Mouse (Mus musculus) MEL (cell line): ENCODE results near the gene Actrt2. TPM values are rescaled to one million over a fixed set of nuclear protein-coding genes. Genes with fewer than 3 reads are reported as not detected.

Source experiments
- DNase-seq: peaks from one replicate; pipeline ENCODE4 v3.0.0; 2011; ENCODE audit warnings: low read depth, low spot score
- H3K27ac ChIP-seq: 2 replicates; pipeline ENCODE4 v1.5.1; 2012; ENCODE audit warnings: low read depth, mild to moderate bottlenecking, control low read depth, low read length, moderate library complexity; ENCODE audit not compliant: control insufficient read depth
- H3K27me3 ChIP-seq, 2 experiments: fragments of 150-350 bp in 1 of 2; sonication (generic) in 1 of 2; 2 replicates each; pipeline ENCODE4 v1.6.1; 2012; ENCODE audit warnings: low read length in 2 of 2, mild to moderate bottlenecking in 2 of 2, improper control_type of control experiment in 1 of 2, moderate library complexity in 1 of 2; ENCODE audit not compliant: insufficient read depth in 2 of 2, control insufficient read depth in 1 of 2
- H3K36me3 ChIP-seq, 2 experiments: 2 replicates each; pipeline ENCODE4 v1.6.1; 2012 to 2014; ENCODE audit warnings: low read length in 2 of 2, improper control_type of control experiment in 1 of 2, inconsistent platforms in 1 of 2, mild to moderate bottlenecking in 1 of 2; ENCODE audit not compliant: insufficient read depth in 2 of 2, control insufficient read depth in 1 of 2
- H3K4me1 ChIP-seq, 2 experiments: fragments of 150-350 bp in 1 of 2; sonication (generic) in 1 of 2; 2 replicates each; pipeline ENCODE4 v1.6.1; 2012; ENCODE audit warnings: low read length in 2 of 2, improper control_type of control experiment in 1 of 2, mild to moderate bottlenecking in 1 of 2; ENCODE audit not compliant: insufficient read depth in 2 of 2, control insufficient read depth in 1 of 2
- H3K4me3 ChIP-seq, 2 experiments: fragments of 150-350 bp in 1 of 2; sonication (generic) in 1 of 2; 2 replicates each; pipeline ENCODE4 v1.5.1; 2012; ENCODE audit warnings: low read depth in 2 of 2, low read length in 2 of 2, mild to moderate bottlenecking in 2 of 2, moderate library complexity in 2 of 2, control low read depth in 1 of 2, improper control_type of control experiment in 1 of 2; ENCODE audit not compliant: control insufficient read depth in 1 of 2, insufficient read depth in 1 of 2
- H3K79me2 ChIP-seq: 2 replicates; pipeline ENCODE4 v1.6.1; 2012; ENCODE audit warnings: mild to moderate bottlenecking, low read length, moderate library complexity; ENCODE audit not compliant: control insufficient read depth, poor library complexity, insufficient read depth
- H3K9ac ChIP-seq: 2 replicates; pipeline ENCODE4 v1.6.1; 2012; ENCODE audit warnings: low read depth, mild to moderate bottlenecking, control low read depth, low read length, moderate library complexity; ENCODE audit not compliant: control insufficient read depth, poor library complexity, severe bottlenecking
- H3K9me3 ChIP-seq: fragments of 150-350 bp; sonication (generic); replicated peaks from 2 replicates; pipeline ENCODE4 v1.6.1; 2012; ENCODE audit warnings: mild to moderate bottlenecking, low read length, improper control_type of control experiment, moderate library complexity; ENCODE audit not compliant: insufficient read depth
- CHD2 ChIP-seq: IDR thresholded peaks from 2 replicates; pipeline ENCODE4 v1.6.1; 2011; ENCODE audit warnings: low read length, improper control_type of control experiment
- CTCF ChIP-seq, 3 experiments: IDR thresholded peaks in 2 of 3; conservative IDR thresholded peaks in 1 of 3; 2 replicates each; pipeline ENCODE4 v1.5.1; 2011 to 2012; ENCODE audit warnings: low read length in 3 of 3, low read depth in 2 of 3, mild to moderate bottlenecking in 2 of 3, improper control_type of control experiment in 1 of 3, inconsistent platforms in 1 of 3, mixed read lengths in 1 of 3, moderate library complexity in 1 of 3; ENCODE audit not compliant: control insufficient read depth in 1 of 3, insufficient read depth in 1 of 3, poor library complexity in 1 of 3, severe bottlenecking in 1 of 3
- E2F4 ChIP-seq: IDR thresholded peaks from 2 replicates; pipeline ENCODE4 v1.6.1; 2011; ENCODE audit warnings: low read depth, low read length, improper control_type of control experiment, borderline replicate concordance
- ELF1 ChIP-seq: IDR thresholded peaks from 2 replicates; pipeline ENCODE4 v1.6.1; 2014; ENCODE audit warnings: low read depth, mild to moderate bottlenecking, inconsistent platforms, low read length, improper control_type of control experiment, moderate library complexity
- EP300 ChIP-seq, 2 experiments: IDR thresholded peaks; 2 replicates each; pipeline ENCODE4 v1.6.1; 2011; ENCODE audit warnings: improper control_type of control experiment in 2 of 2, low read length in 2 of 2, low read depth in 1 of 2, mild to moderate bottlenecking in 1 of 2
- JUND ChIP-seq: IDR thresholded peaks from 2 replicates; pipeline ENCODE4 v1.6.1; 2011; ENCODE audit warnings: low read depth, mild to moderate bottlenecking, improper control_type of control experiment, low read length
- KAT2A ChIP-seq: conservative IDR thresholded peaks from 2 replicates; pipeline ENCODE4 v1.6.1; 2012; ENCODE audit warnings: low read depth, low read length, improper control_type of control experiment, inconsistent platforms
- MAX ChIP-seq: IDR thresholded peaks from 2 replicates; pipeline ENCODE4 v1.6.1; 2011; ENCODE audit warnings: low read length, improper control_type of control experiment
- MAZ ChIP-seq: IDR thresholded peaks from 2 replicates; pipeline ENCODE4 v1.6.1; 2012; ENCODE audit warnings: low read depth, mild to moderate bottlenecking, inconsistent platforms, low read length, improper control_type of control experiment
- MEF2A ChIP-seq: IDR thresholded peaks from 2 replicates; pipeline ENCODE4 v1.6.1; 2014; ENCODE audit warnings: low read depth, mild to moderate bottlenecking, inconsistent platforms, low read length, improper control_type of control experiment; ENCODE audit not compliant: poor library complexity, insufficient replicate concordance, severe bottlenecking; ENCODE audit errors: extremely low read depth
- MYC ChIP-seq: IDR thresholded peaks from 2 replicates; pipeline ENCODE4 v1.6.1; 2011; ENCODE audit warnings: low read depth, mild to moderate bottlenecking, low read length, improper control_type of control experiment, moderate library complexity
- NELFE ChIP-seq: IDR thresholded peaks from 2 replicates; pipeline ENCODE4 v1.6.1; 2011; ENCODE audit warnings: low read depth, low read length, improper control_type of control experiment
- POLR2A ChIP-seq, 2 experiments: IDR thresholded peaks; 2 replicates each; pipeline ENCODE4 v1.6.1; 2011 to 2012; ENCODE audit warnings: low read length in 2 of 2, mild to moderate bottlenecking in 2 of 2, control low read depth in 1 of 2, improper control_type of control experiment in 1 of 2, low read depth in 1 of 2, moderate library complexity in 1 of 2; ENCODE audit not compliant: control insufficient read depth in 1 of 2, insufficient read depth in 1 of 2, poor library complexity in 1 of 2
- POLR2AphosphoS2 ChIP-seq: IDR thresholded peaks from 2 replicates; pipeline ENCODE4 v1.6.1; 2011; ENCODE audit warnings: low read length, improper control_type of control experiment
- RAD21 ChIP-seq: IDR thresholded peaks from 2 replicates; pipeline ENCODE4 v1.6.1; 2011; ENCODE audit warnings: mild to moderate bottlenecking, low read depth, low read length, improper control_type of control experiment
- RCOR1 ChIP-seq: IDR thresholded peaks from 2 replicates; pipeline ENCODE4 v1.6.1; 2012; ENCODE audit warnings: low read depth, mild to moderate bottlenecking, inconsistent platforms, low read length, improper control_type of control experiment
- SMC3 ChIP-seq: IDR thresholded peaks from 2 replicates; pipeline ENCODE4 v1.6.1; 2011; ENCODE audit warnings: low read depth, low read length, improper control_type of control experiment
- TAL1 ChIP-seq: IDR thresholded peaks from 2 replicates; pipeline ENCODE4 v1.6.1; 2012; ENCODE audit warnings: mild to moderate bottlenecking, inconsistent platforms, low read length, moderate library complexity, mixed read lengths
- TBP ChIP-seq: IDR thresholded peaks from 2 replicates; pipeline ENCODE4 v1.8.0; 2011; ENCODE audit warnings: low read depth, low read length, improper control_type of control experiment
- TCF12 ChIP-seq: IDR thresholded peaks from 2 replicates; pipeline ENCODE4 v1.6.1; 2014; ENCODE audit warnings: low read depth, mild to moderate bottlenecking, inconsistent platforms, low read length, improper control_type of control experiment, moderate library complexity
- USF1 ChIP-seq: IDR thresholded peaks from 2 replicates; pipeline ENCODE4 v1.6.1; 2014; ENCODE audit warnings: low read depth, mild to moderate bottlenecking, inconsistent platforms, low read length, improper control_type of control experiment, moderate library complexity
- USF2 ChIP-seq, 2 experiments: IDR thresholded peaks; 2 replicates each; pipeline ENCODE4 v1.6.1; 2011 to 2012; ENCODE audit warnings: improper control_type of control experiment in 2 of 2, low read length in 2 of 2, borderline replicate concordance in 1 of 2, inconsistent platforms in 1 of 2, low read depth in 1 of 2, mild to moderate bottlenecking in 1 of 2; ENCODE audit not compliant: insufficient read depth in 1 of 2
- ZC3H11A ChIP-seq: IDR thresholded peaks from 2 replicates; pipeline ENCODE4 v1.6.1; 2012; ENCODE audit warnings: low read depth, mild to moderate bottlenecking, inconsistent platforms, low read length, improper control_type of control experiment
- ZKSCAN1 ChIP-seq: IDR thresholded peaks from 2 replicates; pipeline ENCODE4 v1.6.1; 2012; ENCODE audit warnings: low read depth, mild to moderate bottlenecking, inconsistent platforms, low read length, improper control_type of control experiment, moderate library complexity
- polyA plus RNA-seq, 2 experiments: library from polyadenylated mRNA; stranded (reverse) in 1 of 2; unstranded in 1 of 2; fragments of >175 nt in 1 of 2; fragments of >200 nt in 1 of 2; gene quantifications; 2 replicates each; pipeline versions ENCODE4 v1.2.1 to v1.2.4; 2012; ENCODE audit warnings: low replicate concordance in 2 of 2, low read depth in 1 of 2; ENCODE audit not compliant: insufficient read length in 2 of 2, insufficient read depth in 1 of 2, missing spikeins in 1 of 2
- total RNA-seq: library from RNA; depleted of rRNA; stranded (reverse); fragments of 300-350 nt; gene quantifications from 2 replicates; pipeline ENCODE4 v1.2.3, GENCODE M21; 2012

The Actrt2 gene
- total and polyA plus RNA-seq, 3 experiments: not detected

DNA sequence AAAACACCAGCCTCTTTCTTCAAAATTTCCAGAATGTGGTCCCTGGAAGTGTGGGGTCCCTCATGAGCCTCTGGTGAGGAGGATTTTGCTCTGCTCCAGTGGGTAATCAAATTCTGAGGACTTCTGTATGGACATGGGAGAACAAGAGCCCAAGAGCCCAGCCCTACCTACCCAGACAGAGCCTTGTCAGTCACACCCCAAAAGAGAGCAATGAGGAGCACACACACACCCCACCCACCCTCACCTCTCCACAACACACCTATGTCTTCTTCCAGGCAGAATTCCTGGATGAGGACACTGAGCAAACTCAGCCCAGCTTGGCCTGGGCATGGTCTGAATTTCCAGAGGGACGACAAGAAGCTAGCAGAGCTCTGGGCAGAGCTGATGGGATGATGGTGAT is 38.8 kb upstream of the Actrt2 start:
- Histone ChIP-seq H3K4me3 (no peak overlapping the region), H3K36me3 (no peaks in the 10 kb centered on the region), H3K27ac (no peak overlapping the region), H3K4me1 (no peaks in the 10 kb centered on the region), H3K79me2 (no peaks in the 10 kb centered on the region), H3K9ac (no peak overlapping the region), H3K9me3 (no peaks in the 10 kb centered on the region)
- no peak for DNase-seq
- no peak for TF ChIP-seq RCOR1
- no peak for TF ChIP-seq TAL1
- TF ChIP-seq ELF1: no peak
- no peak for TF ChIP-seq TCF12
- no peak for TF ChIP-seq POLR2AphosphoS2
- no peak for TF ChIP-seq EP300 (IDR thresholded peaks at IDR 0.05; ENCODE audit: low read depth in 1 of 2, low read length in 2 of 2)
- no peak for TF ChIP-seq KAT2A
- TF ChIP-seq SMC3: no peak
- no peak for TF ChIP-seq RAD21
- TF ChIP-seq, all 39 proteins: peak for 0
- no peaks in the 10 kb centered on the region for H3K27me3 ChIP-seq

DNA sequence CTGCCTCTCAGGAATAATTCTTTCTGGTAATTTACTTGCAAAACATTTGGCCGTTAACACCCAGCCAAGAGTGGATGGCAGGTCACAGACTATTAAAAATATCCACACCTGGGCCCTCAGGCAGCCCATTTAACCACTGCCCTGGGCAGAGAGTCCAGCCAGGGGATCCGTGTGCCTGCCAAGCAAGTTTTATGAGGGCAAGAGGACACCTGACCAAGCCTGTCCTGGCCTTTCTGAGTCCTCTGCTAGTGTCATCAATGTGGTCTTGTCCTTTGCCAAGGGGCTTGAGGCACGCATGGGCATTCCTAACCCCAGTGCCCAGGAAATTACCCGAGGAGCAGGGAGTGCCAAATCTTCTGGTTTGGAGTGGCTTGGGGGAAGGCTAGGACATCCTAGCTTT is 38.0 kb upstream of the Actrt2 start:
- Histone ChIP-seq H3K9me3 (no peaks in the 10 kb centered on the region), H3K36me3 (no peaks in the 10 kb centered on the region), H3K27ac (no peak overlapping the region), H3K4me3 (no peak overlapping the region), H3K4me1 (no peaks in the 10 kb centered on the region), H3K79me2 (no peaks in the 10 kb centered on the region), H3K27me3 (no peaks in the 10 kb centered on the region), H3K9ac (no peak overlapping the region)
- DNase-seq: no peak
- no peak for TF ChIP-seq NELFE
- no peak for TF ChIP-seq E2F4
- no peak for TF ChIP-seq USF2 (IDR thresholded peaks at IDR 0.05; ENCODE audit: borderline replicate concordance in 1 of 2, insufficient read depth in 1 of 2, low read depth in 1 of 2, low read length in 2 of 2)
- no peak for TF ChIP-seq USF1
- TF ChIP-seq JUND: no peak
- no peak for TF ChIP-seq ZKSCAN1
- TF ChIP-seq MEF2A: no peak
- TF ChIP-seq ZC3H11A: no peak
- TF ChIP-seq MYC: no peak
- no peak for TF ChIP-seq TBP
- TF ChIP-seq MAZ: no peak
- TF ChIP-seq POLR2A (IDR thresholded peaks at IDR 0.05; ENCODE audit: control insufficient read depth in 1 of 2, insufficient read depth in 1 of 2, low read depth in 1 of 2, low read length in 2 of 2, poor library complexity in 1 of 2): no peak
- no peak for TF ChIP-seq MAX
- no peak for TF ChIP-seq CTCF (IDR thresholded peaks at IDR 0.05 in 2 of 3, conservative IDR thresholded peaks at IDR 0.05 in 1 of 3; ENCODE audit: control insufficient read depth in 1 of 3, insufficient read depth in 1 of 3, low read depth in 2 of 3, low read length in 3 of 3, poor library complexity in 1 of 3, severe bottlenecking in 1 of 3)
- no peak for TF ChIP-seq TCF12
- no peak for TF ChIP-seq CHD2
